Mouse (Mus musculus) bone marrow, adult 2 months (tissue): ENCODE data around the gene Apoa1.

Experiments
- CTCF ChIP-seq: fragments of 200-500 bp; IDR thresholded peaks from 2 replicates; pipeline ENCODE4 v1.5.1; 2011; ENCODE audit warnings: low read length, control low read depth; ENCODE audit not compliant: control insufficient read depth, insufficient read depth
- POLR2A ChIP-seq: fragments of 200-500 bp; IDR thresholded peaks from 2 replicates; pipeline ENCODE4 v1.6.1; 2011; ENCODE audit warnings: low read depth, mild to moderate bottlenecking, control low read depth, low read length, borderline replicate concordance; ENCODE audit not compliant: control insufficient read depth

GRCm38 (mm10) chr9:46256177-46256576 lies 27.8 kb downstream of the Apoa1 start:
- no peak for TF ChIP-seq POLR2A
- TF ChIP-seq CTCF, result no peak
